Mouse (Mus musculus) cortical plate, adult 2 months (tissue): Measurements from ENCODE around the gene Lysmd2.

ENCODE experiments used
- CTCF ChIP-seq: fragments of 200-500 bp; IDR thresholded peaks from 2 replicates; pipeline ENCODE4 v1.5.1; 2011; ENCODE audit warnings: mild to moderate bottlenecking, control low read depth, low read length; ENCODE audit not compliant: insufficient read depth; ENCODE audit errors: extremely low read depth
- POLR2A ChIP-seq: fragments of 200-500 bp; IDR thresholded peaks from 2 replicates; pipeline ENCODE4 v1.6.1; 2011; ENCODE audit warnings: mild to moderate bottlenecking, low read length, control low read depth; ENCODE audit not compliant: insufficient read depth; ENCODE audit errors: extremely low read depth

- TF ChIP-seq CTCF: no peak
- no peak for TF ChIP-seq POLR2A
Measured at GRCm38 (mm10) chr9:75579321-75579720, 46.2 kb upstream of the Lysmd2 start.
